Mouse (Mus musculus) midbrain, postnatal 0 days (tissue): Measurements from ENCODE around the gene Mybpc2. TPM values are rescaled to one million over a fixed set of nuclear protein-coding genes. Genes with fewer than 3 reads are reported as not detected.

Experiments
- ATAC-seq: fragments of 200-750 bp; cut with Nextera tagmentation; 2 replicates; pipeline ENCODE4 v1.8.0; 2017; ENCODE audit warnings: moderate number of reproducible peaks, mild to moderate bottlenecking, moderate TSS enrichment, moderate library complexity; ENCODE audit not compliant: low FRiP score
- DNase-seq: peaks from one replicate; pipeline ENCODE4 v3.0.0-alpha.2; 2015; ENCODE audit warnings: low spot score
- H3K27ac ChIP-seq: fragments of 300-500 bp; sonication (generic); 2 replicates; pipeline ENCODE4 v1.5.1; 2014; ENCODE audit warnings: low read depth, mild to moderate bottlenecking, low read length, mixed read lengths
- H3K27me3 ChIP-seq: fragments of 300-500 bp; sonication (generic); 2 replicates; pipeline ENCODE4 v1.6.1; 2014; ENCODE audit warnings: low read length, control low read depth, mixed read lengths; ENCODE audit not compliant: insufficient read depth
- H3K36me3 ChIP-seq: fragments of 300-500 bp; sonication (generic); 2 replicates; pipeline ENCODE4 v1.6.1; 2014; ENCODE audit warnings: low read length, control low read depth, mixed read lengths; ENCODE audit not compliant: insufficient read depth
- H3K4me1 ChIP-seq: fragments of 300-500 bp; sonication (generic); 2 replicates; pipeline ENCODE4 v1.6.1; 2014; ENCODE audit warnings: mild to moderate bottlenecking, control low read depth, antibody characterized with exemption, low read length, mixed read lengths; ENCODE audit not compliant: insufficient read depth
- H3K4me2 ChIP-seq: fragments of 300-500 bp; sonication (generic); 2 replicates; pipeline ENCODE4 v1.6.1; 2014; ENCODE audit warnings: low read depth, mild to moderate bottlenecking, low read length, mixed read lengths; ENCODE audit not compliant: poor library complexity, severe bottlenecking
- H3K4me3 ChIP-seq: fragments of 300-500 bp; sonication (generic); 2 replicates; pipeline ENCODE4 v1.5.1; 2014; ENCODE audit warnings: low read depth, mild to moderate bottlenecking, low read length, moderate library complexity
- H3K9ac ChIP-seq: fragments of 300-500 bp; sonication (generic); replicated peaks from 2 replicates; pipeline ENCODE4 v1.6.1; 2014; ENCODE audit warnings: mild to moderate bottlenecking, low read length, moderate library complexity, mixed read lengths; ENCODE audit not compliant: poor library complexity, severe bottlenecking
- H3K9me3 ChIP-seq: fragments of 300-500 bp; sonication (generic); 2 replicates; pipeline ENCODE4 v1.6.1; 2016; ENCODE audit warnings: low read length, control low read depth
- CTCF ChIP-seq: IDR thresholded peaks from 2 replicates; pipeline ENCODE4 v1.5.1; 2016; ENCODE audit warnings: antibody characterized with exemption, mild to moderate bottlenecking
- WGBS: fragments of 180-500 bp; shearing (Covaris S2); extraction: QIAGEN DNeasy Blood & Tissue Kit; methylation state at CpG from one replicate; pipeline ENCODE4 v1.1.7; 2014; 5-methylcytosine and 5-hydroxymethylcytosine counted together
- polyA plus RNA-seq: library from polyadenylated mRNA; unstranded; fragments of >200 nt; fragmentation: Nextera tagmentation; extraction: Ambion mirVana; gene quantifications from 2 replicates; pipeline ENCODE4 v1.2.1, GENCODE M21; 2015
- total RNA-seq: library from RNA; depleted of rRNA; stranded (reverse); fragments of >200 nt; gene quantifications from 2 replicates; pipeline ENCODE4 v1.2.3, GENCODE M21; 2014

The Mybpc2 gene
- total and polyA plus RNA-seq, 2 experiments from 2014 or later: 0.27 to 0.28 TPM

- H3K36me3 ChIP-seq: peaks cover 19% of the 10 kb centered on the region
- 95% methylated on average over 23 of the region's 23 CpGs for WGBS
- H3K4me3 ChIP-seq: no peak overlapping the region
- no peak overlapping the region for H3K4me2 ChIP-seq
- DNase-seq (no peak), ATAC-seq (no peak)
- H3K9me3 ChIP-seq: no peaks in the 10 kb centered on the region
- no peak overlapping the region for H3K9ac ChIP-seq
- 0 out of 2 replicates have a peak, but pooled peaks cover 13% of the 10 kb centered on the region for H3K4me1 ChIP-seq
- no peak overlapping the region for H3K27ac ChIP-seq
- no peak for TF ChIP-seq CTCF
- no peaks in the 10 kb centered on the region for H3K27me3 ChIP-seq
These were observed 25.4 kb upstream of the Mybpc2 start for GRCm38 (mm10) chr7:44549621-44550408.

GRCm38 (mm10) chr7:44548497-44549087 lies 24.1 kb upstream of the Mybpc2 start, which contains the start of gene Pold1:
Gene Pold1, minus strand, starts transcription at chr7:44548849.
- WGBS: under 1% methylated on average over 43 of the region's 43 CpGs
- H3K27ac ChIP-seq: peak within 1 kb of the TSS; percentile 26; the same call in 1 of the 2 replicates

GRCm38 (mm10) chr7:44547725-44548124 lies 23.3 kb upstream of the Mybpc2 start:
- H3K36me3 ChIP-seq: peaks cover 19% of the 10 kb centered on the region
- no peaks in the 10 kb centered on the region for H3K9me3 ChIP-seq
- DNase-seq (no peak), ATAC-seq (no peak)
- peak overlapping the region; percentile 94 for H3K4me2 ChIP-seq
- H3K4me3 ChIP-seq: peak overlapping the region; percentile 50; the same call in 1 of the 2 replicates
- no peak overlapping the region for H3K9ac ChIP-seq
- no peak for TF ChIP-seq CTCF
- H3K4me1 ChIP-seq: 0 out of 2 replicates have a peak, but pooled peaks cover 10% of the 10 kb centered on the region
- H3K27ac ChIP-seq: no peak overlapping the region
- H3K27me3 ChIP-seq: no peaks in the 10 kb centered on the region
- WGBS: 19% methylated on average over 5 of the region's 5 CpGs

More at GRCm38 (mm10) chr7:44548497-44549087, 24.1 kb upstream of the Mybpc2 start, which contains the start of gene Pold1:
- DNase-seq (peak; percentile 99), ATAC-seq (peak; percentile 90)
- peak; percentile 90 for TF ChIP-seq CTCF
- H3K27me3 ChIP-seq: no peaks in the 10 kb centered on the region
- H3K4me3 ChIP-seq: peak within 1 kb of the TSS; percentile 50
- H3K4me1 ChIP-seq: 0 out of 2 replicates have a peak, but pooled peaks cover 13% of the 10 kb centered on the region
- no peaks in the 10 kb centered on the region for H3K9me3 ChIP-seq
- H3K4me2 ChIP-seq: peak within 1 kb of the TSS; percentile 94
- H3K9ac ChIP-seq: peak within 1 kb of the TSS; percentile 44
- peaks cover 19% of the 10 kb centered on the region for H3K36me3 ChIP-seq

GRCm38 (mm10) chr7:44547041-44547440 lies 22.6 kb upstream of the Mybpc2 start:
- Histone ChIP-seq H3K36me3 (peaks cover 23% of the 10 kb centered on the region), H3K9ac (no peak overlapping the region), H3K27me3 (no peaks in the 10 kb centered on the region), H3K9me3 (no peaks in the 10 kb centered on the region), H3K4me2 (no peak overlapping the region), H3K27ac (no peak overlapping the region), H3K4me1 (0 out of 2 replicates have a peak, but pooled peaks cover 8% of the 10 kb centered on the region), H3K4me3 (no peak overlapping the region)
- WGBS: 96% methylated on average over 13 of the region's 13 CpGs
- TF ChIP-seq CTCF: no peak
- ATAC-seq: no peak
- DNase-seq: no peak

GRCm38 (mm10) chr7:44546274-44546673 lies 21.8 kb upstream of the Mybpc2 start:
- no peak for ATAC-seq
- Histone ChIP-seq H3K27ac (no peak overlapping the region), H3K4me2 (no peak overlapping the region), H3K4me3 (no peak overlapping the region), H3K9me3 (no peaks in the 10 kb centered on the region), H3K27me3 (no peaks in the 10 kb centered on the region), H3K36me3 (peaks cover 19% of the 10 kb centered on the region), H3K4me1 (0 out of 2 replicates have a peak, but pooled peaks cover 8% of the 10 kb centered on the region), H3K9ac (no peak overlapping the region)
- DNase-seq: no peak
- WGBS: 96% methylated on average over 3 of the region's 3 CpGs
- no peak for TF ChIP-seq CTCF

- H3K27ac ChIP-seq: no peak overlapping the region
- no peaks in the 10 kb centered on the region for H3K27me3 ChIP-seq
- H3K4me2 ChIP-seq: no peak overlapping the region
- no peak for DNase-seq
- H3K4me3 ChIP-seq: no peak overlapping the region
- H3K36me3 ChIP-seq: peaks cover 19% of the 10 kb centered on the region
- 0 out of 2 replicates have a peak, but pooled peaks cover 5% of the 10 kb centered on the region for H3K4me1 ChIP-seq
- no peak for ATAC-seq
- no peak overlapping the region for H3K9ac ChIP-seq
- TF ChIP-seq CTCF: no peak
- no peaks in the 10 kb centered on the region for H3K9me3 ChIP-seq
- 77% methylated on average over 12 of the region's 12 CpGs for WGBS
These were observed 18.6 kb upstream of the Mybpc2 start for GRCm38 (mm10) chr7:44543071-44543470.
